Comparison of ENCODE assay signal across 8 mouse cellular contexts in the genomic region with DNA sequence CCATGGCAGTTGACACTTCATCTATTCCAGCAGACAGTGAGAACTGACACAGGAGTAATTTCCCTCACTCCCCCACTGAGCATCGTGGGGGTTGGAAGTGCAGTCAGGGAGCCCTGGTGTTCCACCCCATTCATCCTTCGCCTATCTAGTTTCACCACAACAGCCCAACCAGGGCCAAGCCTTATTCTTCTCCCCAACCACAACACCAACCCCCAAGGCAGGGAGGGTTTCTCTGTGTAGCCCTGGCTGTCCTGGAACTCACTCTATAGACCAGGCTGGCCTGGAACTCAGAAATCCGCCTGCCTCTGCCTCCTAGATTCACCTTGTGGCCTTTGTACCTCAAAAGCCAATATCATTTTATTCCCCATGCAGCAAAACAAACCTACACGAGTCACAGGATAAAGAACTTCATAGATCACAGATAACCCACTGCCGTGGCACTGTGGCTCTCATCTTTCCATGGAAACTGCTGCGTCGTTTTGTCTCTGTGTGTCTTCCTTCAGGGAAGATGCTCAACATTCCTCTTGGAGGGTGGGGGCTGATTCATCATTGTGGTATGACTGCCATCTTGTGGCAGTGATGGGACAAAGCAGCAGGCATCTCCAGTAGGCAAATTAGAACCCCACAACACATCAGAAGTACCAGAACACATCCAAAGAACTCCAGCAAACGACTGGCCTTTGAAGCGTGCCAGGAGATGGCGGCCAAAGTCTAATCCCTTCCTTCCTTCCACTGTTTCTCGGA.
DNase-seq lines count a peak whose midpoint lies in the region; ATAC-seq and TF ChIP-seq lines count a peak whose summit lies in the region.

No protein-coding gene starts in this region.

- TF ChIP-seq POLR2A in heart, adult 2 months (IDR thresholded peaks at IDR 0.05; ENCODE audit: insufficient read depth, low read depth, low read length) = no peak

- no peaks in the 10 kb centered on the region for H3K4me1 ChIP-seq in heart, adult 2 months (ENCODE audit: control insufficient read depth, insufficient read depth, low read length)

- H3K36me3 ChIP-seq in heart, adult 2 months (ENCODE audit: control insufficient read depth, insufficient read depth, low read length) = no peaks in the 10 kb centered on the region

- intact Hi-C loops in heart, adult 2 months (cut with DNase I) = loop anchor here (1.0 to 10.0 kb wide), 3 partner anchors 261 to 667 kb away; no protein-coding TSS in a partner anchor

- H3K79me2 ChIP-seq in heart, adult 2 months (replicated peaks; ENCODE audit: control insufficient read depth, insufficient read depth, low read length) = no peaks in the 10 kb centered on the region

- TF ChIP-seq EP300 in heart, adult 2 months (IDR thresholded peaks at IDR 0.05; ENCODE audit: insufficient read depth, low read depth, low read length) = 0 out of 2 replicates have a peak, but pooled peaks have one; percentile 43

- no peak overlapping the region for H3K27ac ChIP-seq in heart, adult 2 months

- WGBS in heart, adult 2 months = 25% methylated on average over 11 of the region's 11 CpGs

- peak; percentile 12 to 27 for DNase-seq in heart, adult 2 months
- no peak for DNase-seq in heart, adult 8-10 months (ENCODE audit: low spot score)
- peak; percentile 78 for DNase-seq in ZHBTc4 (ENCODE audit: low read depth, low spot score)
- DNase-seq in cerebellum, postnatal 4 days (ENCODE audit: low spot score in 2 of 2) = peak; percentile 31 to 65
- DNase-seq in layer of hippocampus, adult 9-11 months = peak; percentile 70
- DNase-seq in skeletal muscle tissue, adult 2 months (ENCODE audit: low read depth, low spot score) = peak; percentile 10

- peak; percentile 77 for TF ChIP-seq CTCF in heart, adult 2 months (IDR thresholded peaks at IDR 0.05)

- no peak overlapping the region for H3K4me3 ChIP-seq in heart, adult 2 months

- H3K9ac ChIP-seq in heart, adult 2 months (ENCODE audit: low read depth, low read length) = no peak overlapping the region

- peak; percentile 88 for ATAC-seq in granulocyte monocyte progenitor cell, adult 5-6 weeks (replicated peaks; ENCODE audit: poor library complexity, severe bottlenecking)
- ATAC-seq in megakaryocyte progenitor cell, adult 5-6 weeks (replicated peaks; ENCODE audit: poor library complexity) = peak; percentile 96

- H3K27me3 ChIP-seq in heart, adult 2 months (ENCODE audit: control insufficient read depth, insufficient read depth, low read length) = no peaks in the 10 kb centered on the region
